Mouse (Mus musculus) adrenal gland, adult 8-10 months (tissue): ENCODE measurements around the gene Ctcf. TPM values are rescaled to one million over a fixed set of nuclear protein-coding genes. Genes with fewer than 3 reads are reported as not detected.

Experiments used
- DNase-seq: peaks from one replicate; pipeline ENCODE4 v3.0.0; 2022
- total RNA-seq, 4 experiments: library from RNA; stranded (reverse); gene quantifications; 2 replicates each; pipeline ENCODE4 v1.2.4; 2022

Gene Ctcf
- total RNA-seq, 4 experiments from 2014 or later = 61.2 to 79.1 (median 67.7) TPM

- no peak for DNase-seq
Observed at GRCm38 (mm10) chr8:105617451-105618278, 18.7 kb upstream of the Ctcf start.

- no peak for DNase-seq
Observed at GRCm38 (mm10) chr8:105618279-105618634, 18.1 kb upstream of the Ctcf start.

DNA sequence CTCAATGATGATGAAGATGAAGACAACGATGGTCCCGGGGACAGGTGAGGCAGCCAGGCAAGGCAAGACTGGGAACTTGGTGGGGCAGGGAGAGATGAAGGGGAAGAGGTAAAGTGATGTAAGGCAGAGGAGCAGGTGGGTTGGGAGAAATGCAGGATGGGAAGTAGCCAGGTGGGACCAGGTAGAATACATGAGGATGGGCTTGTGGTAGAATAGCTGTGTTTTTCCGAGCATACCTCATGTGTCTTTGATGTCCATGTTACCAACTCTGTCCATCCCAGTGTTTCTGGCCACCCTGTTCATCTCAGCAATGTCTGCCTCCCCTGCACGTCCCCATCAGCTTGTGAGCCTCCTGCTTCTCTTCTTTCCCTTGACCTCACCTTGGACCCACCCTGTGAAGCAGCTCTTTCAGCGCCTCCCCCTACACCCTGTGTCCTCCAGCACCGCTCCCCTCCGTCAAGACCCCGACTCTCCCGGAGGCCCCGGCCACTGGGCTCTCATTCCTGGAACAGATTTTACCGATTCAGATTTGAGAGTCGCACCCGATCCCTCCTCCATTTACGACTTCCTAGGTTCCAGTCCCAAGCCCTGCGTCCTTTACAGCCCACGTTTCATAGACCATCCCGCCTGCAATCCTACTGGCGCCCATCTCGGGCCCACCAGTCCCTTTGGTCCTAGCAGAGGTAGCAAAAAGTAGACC lies 17.3 kb upstream of the Ctcf start:
- DNase-seq = no peak

- DNase-seq = no peak
Observed at GRCm38 (mm10) chr8:105620211-105620610, 16.2 kb upstream of the Ctcf start.

GRCm38 (mm10) chr8:105620946-105621720 lies 15.2 kb upstream of the Ctcf start:
- no peak for DNase-seq

DNA sequence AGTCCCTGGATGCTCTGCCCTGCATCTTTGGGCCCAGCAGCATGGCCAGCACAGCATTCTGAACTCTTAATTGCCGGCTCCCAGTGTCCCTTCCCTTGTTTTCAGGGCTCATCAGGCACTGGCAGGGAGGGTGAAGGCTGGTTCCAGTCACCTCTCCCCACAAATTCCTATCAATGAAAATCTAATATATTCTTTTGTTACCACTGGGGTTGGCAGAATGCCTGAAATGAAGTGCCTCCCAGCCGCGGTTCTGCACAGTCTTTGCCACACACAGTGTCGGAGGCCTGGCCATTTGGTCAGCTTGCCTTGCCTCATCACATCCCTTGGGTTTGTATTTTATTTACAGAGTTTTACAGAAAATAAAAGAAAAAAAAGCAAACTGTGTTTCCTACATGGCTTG lies 14.5 kb upstream of the Ctcf start:
- no peak for DNase-seq

- DNase-seq = peak; percentile 82
Observed at GRCm38 (mm10) chr8:105622421-105622920, 13.9 kb upstream of the Ctcf start.

DNA sequence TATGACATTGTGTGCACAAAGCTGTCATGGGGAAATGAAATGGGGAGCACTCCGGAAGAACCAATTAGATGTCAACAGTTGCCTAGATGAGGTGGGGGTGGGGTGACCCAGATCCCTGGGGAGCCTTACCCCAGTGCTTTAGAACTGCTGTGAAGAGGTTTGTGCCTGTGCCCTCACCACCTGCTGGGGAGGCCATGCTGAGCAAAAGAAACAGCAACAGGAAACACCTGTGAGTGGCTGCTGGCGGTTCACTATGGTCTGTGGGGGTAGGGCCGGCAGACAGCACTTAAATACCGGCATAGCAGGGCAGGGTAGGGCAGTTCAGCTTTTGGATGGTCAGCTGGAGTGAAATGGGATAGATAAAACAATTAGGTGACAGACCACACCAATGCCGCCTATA lies 13.2 kb upstream of the Ctcf start:
- DNase-seq = no peak

GRCm38 (mm10) chr8:105623679-105624245 lies 12.6 kb upstream of the Ctcf start:
- DNase-seq = no peak

- DNase-seq = no peak
Observed at GRCm38 (mm10) chr8:105624401-105624800, 12.0 kb upstream of the Ctcf start.

GRCm38 (mm10) chr8:105624831-105625230 lies 11.5 kb upstream of the Ctcf start:
- DNase-seq = no peak

GRCm38 (mm10) chr8:105626086-105626485 lies 10.3 kb upstream of the Ctcf start:
- DNase-seq = no peak

DNA sequence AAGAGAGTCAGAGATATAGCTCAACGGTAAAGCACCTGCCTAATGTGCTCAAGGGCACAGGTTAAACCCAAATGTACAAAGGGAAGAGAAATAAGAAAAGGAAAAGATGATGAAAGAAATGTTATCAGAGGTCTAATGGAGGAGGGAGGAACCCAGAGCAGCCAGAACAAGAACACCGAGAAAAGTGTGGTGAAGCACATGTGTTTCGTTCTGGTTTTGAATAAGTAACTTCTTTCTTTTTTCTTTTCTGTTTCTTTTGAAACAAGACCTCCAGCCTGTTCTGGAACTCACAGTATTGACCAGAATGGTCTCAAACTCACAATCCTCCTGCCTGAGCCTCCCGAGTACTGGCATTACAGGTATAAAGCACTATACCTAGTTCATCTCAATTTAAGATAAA lies 7.0 kb upstream of the Ctcf start:
- DNase-seq = no peak

GRCm38 (mm10) chr8:105634771-105635458 lies 1.5 kb upstream of the Ctcf start:
- DNase-seq = no peak

DNA sequence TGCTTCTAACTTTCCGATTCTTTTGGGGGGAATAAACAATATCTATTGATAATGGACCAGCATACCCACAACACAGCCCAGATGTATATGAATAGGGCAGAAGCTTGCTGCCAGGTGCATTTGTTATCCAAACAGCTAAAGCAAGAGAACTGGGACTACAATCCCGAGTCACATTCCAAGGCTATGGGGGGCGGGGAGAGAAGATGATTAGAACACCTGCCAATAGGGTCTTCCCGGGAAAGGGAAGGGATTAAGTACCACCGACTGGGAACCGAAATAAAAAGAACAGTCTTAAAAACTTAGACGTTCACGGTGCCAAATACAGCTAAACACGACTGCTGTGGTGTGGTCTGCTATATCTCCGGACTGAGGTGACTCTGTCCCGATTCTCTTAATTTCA lies 887 bp upstream of the Ctcf start:
- no peak for DNase-seq

- DNase-seq = peak; percentile 51
Observed at GRCm38 (mm10) chr8:105636963-105637510, 669 bp downstream of the Ctcf start, which contains the start of gene Agrp. TSS of gene Agrp (minus strand) at chr8:105637393.

DNA sequence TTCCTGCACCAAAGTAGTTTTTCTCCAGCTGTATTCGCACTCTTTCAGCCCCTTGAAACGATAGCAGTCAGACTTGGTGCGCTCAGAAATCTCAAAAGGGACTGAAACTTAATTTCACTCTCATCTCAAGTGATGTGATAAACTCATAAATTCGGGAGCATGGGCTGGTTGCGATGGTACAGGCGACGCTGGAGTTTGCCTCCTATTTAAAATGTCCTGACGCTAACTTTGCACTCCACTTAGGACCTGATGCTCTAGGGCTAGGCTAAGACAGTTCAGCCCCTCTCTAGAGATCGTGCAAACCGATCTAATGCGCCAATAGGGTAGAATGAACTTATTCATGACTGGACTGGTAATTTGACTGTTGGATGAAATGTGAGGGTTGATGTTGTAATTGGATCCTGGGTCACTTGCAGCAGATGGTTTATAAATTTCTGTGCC lies 1.3 kb downstream of the Ctcf start:
- no peak for DNase-seq

DNA sequence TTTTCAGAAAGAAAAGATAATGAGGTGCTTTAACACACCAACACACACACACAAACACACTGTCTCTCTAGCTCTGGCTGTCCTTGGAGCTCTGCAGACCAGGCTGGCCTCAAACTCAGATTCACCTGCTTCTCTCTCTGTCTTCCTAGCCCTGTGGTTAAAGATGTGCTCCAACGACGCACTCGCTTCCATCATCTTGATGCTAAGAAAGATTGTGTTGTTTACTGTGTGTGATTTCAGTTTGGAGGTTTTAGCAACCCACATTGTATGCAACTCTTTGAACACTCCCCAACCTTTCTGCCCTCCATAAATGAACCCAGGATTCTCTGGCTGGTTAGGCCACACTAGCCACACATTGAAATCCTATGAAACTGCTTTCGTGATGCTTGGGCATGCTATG lies 2.1 kb downstream of the Ctcf start:
- DNase-seq = no peak

DNA sequence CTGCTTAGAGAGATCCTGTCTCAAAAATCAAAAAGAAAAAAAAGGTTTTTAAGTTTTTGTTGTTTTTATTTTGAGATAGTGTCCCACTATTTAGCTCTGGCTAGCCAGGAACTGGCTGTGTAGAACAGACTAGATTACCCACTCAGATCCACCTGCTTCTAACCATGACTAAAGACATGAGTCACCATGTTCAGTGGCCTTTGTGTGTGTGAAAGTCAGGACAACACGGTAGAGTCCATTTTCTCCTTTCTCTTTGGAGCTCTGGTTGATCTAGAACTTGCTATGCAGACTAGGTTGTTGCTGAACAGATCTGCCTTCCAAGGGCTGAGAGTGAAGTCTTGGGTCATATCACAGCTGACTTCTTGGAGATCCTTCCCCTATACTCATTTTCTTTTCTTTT lies 3.5 kb downstream of the Ctcf start:
- DNase-seq = no peak

DNA sequence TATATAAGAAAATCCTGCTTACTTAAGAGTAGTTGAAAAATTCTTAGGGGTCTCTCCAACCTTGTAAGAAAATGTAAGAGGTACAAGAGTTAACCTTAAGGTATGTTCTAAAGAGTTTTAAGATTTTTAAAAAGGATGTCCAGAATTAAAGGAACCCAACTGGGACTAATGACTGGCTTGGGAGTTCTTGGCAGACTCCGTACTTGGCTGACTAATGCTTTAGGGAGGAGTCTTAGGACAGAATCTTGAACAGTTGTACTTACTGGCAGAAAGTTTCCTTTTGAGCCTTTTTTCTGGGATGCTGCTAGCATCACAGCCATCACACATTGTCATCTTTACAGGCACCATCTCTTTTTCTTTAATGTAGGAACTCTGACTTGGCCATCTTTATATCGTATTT lies 4.1 kb downstream of the Ctcf start:
- DNase-seq = no peak

DNA sequence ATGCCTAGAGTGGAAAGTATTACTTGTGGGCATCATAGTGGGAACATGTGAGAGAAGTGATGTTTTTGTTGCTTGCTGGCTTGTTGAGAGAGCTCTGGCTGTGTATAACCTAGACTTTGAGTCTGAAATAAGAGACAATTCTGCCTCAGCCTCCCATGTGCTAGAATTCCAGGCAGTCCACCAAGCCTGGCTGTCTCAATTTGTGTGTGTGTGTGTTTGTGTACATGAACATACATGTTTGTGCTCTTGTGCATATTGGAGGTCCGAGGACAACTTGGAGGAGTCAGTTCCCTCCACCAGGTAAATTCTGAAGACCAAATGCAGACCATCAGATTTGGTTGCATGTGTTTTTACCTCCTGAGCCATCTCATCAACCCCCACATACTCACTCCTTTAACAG lies 8.8 kb downstream of the Ctcf start:
- DNase-seq = no peak

DNA sequence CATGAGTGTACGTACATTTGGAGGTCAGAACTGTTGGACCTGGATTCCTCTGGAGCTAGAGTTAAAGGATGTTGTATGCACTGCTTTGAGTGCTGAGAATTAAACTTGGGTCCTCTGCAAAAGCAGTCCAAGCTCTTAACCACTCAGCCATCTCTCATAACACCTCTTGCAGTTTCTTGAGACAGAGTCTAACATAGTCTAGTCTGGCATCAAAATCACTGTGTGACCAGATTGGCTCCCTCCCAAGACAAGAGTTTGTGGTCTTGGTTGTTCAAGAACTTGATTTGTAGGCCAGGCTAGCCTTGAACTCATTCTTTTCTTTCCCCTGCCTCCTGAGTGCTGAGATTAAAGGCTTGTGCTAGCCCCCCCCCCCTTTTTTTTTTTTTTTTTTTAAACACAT lies 12.6 kb downstream of the Ctcf start:
- no peak for DNase-seq
